Mouse (Mus musculus) Patski (cell line): ENCODE measurements around the gene D230025D16Rik. TPM values are rescaled to one million over a fixed set of nuclear protein-coding genes. Genes with fewer than 3 reads are reported as not detected.

Source experiments
- ATAC-seq: fragments of 100-300 bp; one replicate; pipeline ENCODE4 v1.8.0; 2021
- CTCF ChIA-PET: fragments of 350-600 bp; sonication (Branson Sonifier 250); formaldehyde crosslinking; loops from one replicate; lab custom pipeline; 2022; ENCODE audit warnings: inconsistent platforms; lab: Charles Lee
- POLR2A ChIA-PET: fragments of 350-600 bp; sonication (Branson Sonifier 250); formaldehyde crosslinking; loops from one replicate; lab custom pipeline; 2022; ENCODE audit warnings: antibody characterized with exemption, inconsistent platforms; lab: Charles Lee
- DNase-seq: peaks from one replicate; pipeline ENCODE4 v3.0.0-alpha.2; 2011; ENCODE audit warnings: low read depth, low spot score
- H3K27me3 ChIP-seq: fragments of 371-371 bp; one replicate; pipeline ENCODE4 v1.5.1; 2021
- CTCF ChIP-seq: fragments of 100-300 bp; IDR thresholded peaks from one replicate; pipeline ENCODE4 v1.5.1; 2021
- in situ Hi-C: fragments of 300-500 bp; cut with MboI; formaldehyde crosslinking; loops from 3 replicates; pipeline ENCODE4 v1.11.1; 2018; ENCODE audit warnings: low pct_unique_long_range_greater_than_20kb, mixed read lengths
- polyA plus RNA-seq: library from polyadenylated mRNA; unstranded; gene quantifications from one replicate; pipeline ENCODE4 v1.2.3, GENCODE M21; 2021

The D230025D16Rik gene
- polyA plus RNA-seq, 1 experiment from 2014 or later, result 23.1 TPM

- DNase-seq (no peak), ATAC-seq (no peak)
- CTCF ChIA-PET, result no interaction called here
- in situ Hi-C loops, result no loop called here
- H3K27me3 ChIP-seq, result no peaks in the 10 kb centered on the region
- POLR2A ChIA-PET, result no interaction called here
- no peak for TF ChIP-seq CTCF
Observed at GRCm38 (mm10) chr8:105266775-105267174, 41.8 kb downstream of the D230025D16Rik start.

- TF ChIP-seq CTCF, result no peak
- POLR2A ChIA-PET, result no interaction called here
- CTCF ChIA-PET, result no interaction called here
- ATAC-seq (no peak), DNase-seq (no peak)
- no peaks in the 10 kb centered on the region for H3K27me3 ChIP-seq
- in situ Hi-C loops, result no loop called here
Observed at GRCm38 (mm10) chr8:105268342-105269074, 43.6 kb downstream of the D230025D16Rik start.

GRCm38 (mm10) chr8:105269075-105269458 lies 44.1 kb downstream of the D230025D16Rik start:
- no peak for DNase-seq
- ChIA-PET CTCF (no interaction called here), POLR2A (no interaction called here)
- TF ChIP-seq CTCF, result no peak
- H3K27me3 ChIP-seq, result no peaks in the 10 kb centered on the region
- in situ Hi-C loops, result no loop called here
- no peak for ATAC-seq

DNA sequence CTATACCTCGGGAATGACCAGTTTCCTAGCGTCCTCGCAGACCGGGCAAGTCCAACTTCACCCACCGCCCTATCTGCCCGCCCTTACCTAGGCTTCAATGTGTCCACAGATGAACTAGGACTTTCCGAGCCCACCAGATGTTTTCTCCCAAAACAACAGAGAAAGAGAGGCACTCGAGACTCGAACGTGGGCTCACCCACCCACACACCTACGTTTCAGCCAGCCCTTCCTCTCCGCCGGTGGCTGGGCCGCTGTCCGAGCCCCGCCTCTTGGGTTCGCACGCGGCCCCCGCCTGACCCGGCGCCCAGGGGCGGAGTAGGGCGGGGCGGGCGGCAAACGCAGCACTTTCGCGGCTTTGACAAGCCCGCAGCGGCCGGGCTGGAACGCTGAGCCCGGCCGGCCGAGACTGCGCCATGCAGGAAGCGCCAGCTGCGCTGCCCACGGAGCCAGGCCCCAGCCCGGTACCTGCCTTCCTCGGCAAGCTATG lies 44.6 kb downstream of the D230025D16Rik start, which contains the start of gene Hsf4:
TSS of gene Hsf4 (plus strand) at position 341 of the 487 bp plus-strand sequence.
- TF ChIP-seq CTCF, result no peak
- H3K27me3 ChIP-seq, result no peaks in the 10 kb centered on the region
- POLR2A ChIA-PET, result no interaction called here
- CTCF ChIA-PET, result no interaction called here
- ATAC-seq (no peak), DNase-seq (no peak)
- in situ Hi-C loops, result no loop called here

- in situ Hi-C loops, result no loop called here
- no peak for TF ChIP-seq CTCF
- ChIA-PET POLR2A (no interaction called here), CTCF (no interaction called here)
- no peak for ATAC-seq
- no peak for DNase-seq
- H3K27me3 ChIP-seq, result no peaks in the 10 kb centered on the region
Observed at GRCm38 (mm10) chr8:105270101-105270915, 45.4 kb downstream of the D230025D16Rik start.

GRCm38 (mm10) chr8:105270916-105271186 lies 45.9 kb downstream of the D230025D16Rik start:
- no peak for TF ChIP-seq CTCF
- ChIA-PET POLR2A (no interaction called here), CTCF (no interaction called here)
- DNase-seq (no peak), ATAC-seq (no peak)
- H3K27me3 ChIP-seq, result no peaks in the 10 kb centered on the region
- in situ Hi-C loops, result no loop called here

GRCm38 (mm10) chr8:105275387-105275786 lies 50.4 kb downstream of the D230025D16Rik start:
- no peaks in the 10 kb centered on the region for H3K27me3 ChIP-seq
- in situ Hi-C loops, result no loop called here
- ATAC-seq (no peak), DNase-seq (no peak)
- POLR2A ChIA-PET, result no interaction called here
- CTCF ChIA-PET, result interaction anchor here (1.9 to 2.3 kb wide), 2 partner anchors 11 to 15 kb away, joined by 6 to 8 read pairs; no protein-coding TSS in a partner anchor
- TF ChIP-seq CTCF, result no peak

DNA sequence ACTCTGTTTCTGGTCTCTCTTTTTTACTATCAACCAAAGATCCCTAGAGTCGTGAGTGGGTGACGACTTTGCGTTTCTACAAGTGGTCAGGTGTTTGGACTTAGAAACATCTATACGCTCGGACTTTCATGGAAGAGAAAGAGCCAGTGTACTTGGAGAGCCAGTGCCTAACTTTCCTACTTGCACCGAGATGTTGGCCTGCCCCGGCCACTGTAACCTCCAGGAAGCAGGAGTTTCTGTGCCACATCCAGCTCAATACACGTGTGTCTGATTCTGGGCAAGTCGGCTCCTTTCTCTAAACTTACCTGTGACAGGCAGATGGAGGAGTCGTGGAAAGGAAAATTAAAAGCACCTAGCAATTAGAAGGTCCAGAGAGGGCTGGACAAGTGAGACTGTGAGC lies 50.9 kb downstream of the D230025D16Rik start, which contains the start of gene Nol3:
TSS of gene Nol3 (plus strand) at position 301 of the 400 bp plus-strand sequence.
- no peak for DNase-seq
- no peaks in the 10 kb centered on the region for H3K27me3 ChIP-seq
- in situ Hi-C loops, result no loop called here
- no peak for ATAC-seq
- CTCF ChIA-PET, result interaction anchor here (1.9 kb wide), 1 partner anchor 14 kb away, joined by 6 read pairs; no protein-coding TSS in a partner anchor
- POLR2A ChIA-PET, result no interaction called here
- TF ChIP-seq CTCF, result no peak

GRCm38 (mm10) chr8:105276292-105277120 lies 51.6 kb downstream of the D230025D16Rik start:
- CTCF ChIA-PET, result interaction anchor here (1.0 to 1.9 kb wide), 2 partner anchors 12 to 14 kb away, joined by 5 to 6 read pairs; partner anchors contain the start of genes Fbxl8 and Tradd
- no peaks in the 10 kb centered on the region for H3K27me3 ChIP-seq
- DNase-seq, result no peak

DNA sequence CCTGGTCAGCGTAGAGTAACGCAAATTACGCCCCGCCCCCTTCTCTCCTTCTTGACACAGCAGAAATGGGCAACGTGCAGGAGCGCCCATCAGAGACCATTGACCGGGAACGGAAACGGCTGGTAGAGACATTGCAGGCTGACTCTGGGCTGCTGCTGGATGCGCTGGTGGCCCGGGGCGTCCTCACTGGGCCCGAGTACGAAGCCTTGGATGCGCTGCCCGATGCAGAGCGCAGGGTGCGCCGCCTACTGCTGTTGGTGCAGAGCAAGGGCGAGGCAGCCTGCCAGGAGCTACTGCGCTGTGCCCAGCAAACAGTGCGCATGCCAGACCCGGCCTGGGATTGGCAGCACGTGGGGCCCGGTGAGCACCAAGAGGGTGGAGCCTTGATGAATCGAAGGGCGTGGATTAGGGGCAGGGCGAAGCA lies 54.0 kb downstream of the D230025D16Rik start:
- no peaks in the 10 kb centered on the region for H3K27me3 ChIP-seq
- ATAC-seq, result no peak
- ChIA-PET POLR2A (no interaction called here), CTCF (no interaction called here)
- no peak for TF ChIP-seq CTCF
- in situ Hi-C loops, result no loop called here
- no peak for DNase-seq

More at GRCm38 (mm10) chr8:105276292-105277120, 51.6 kb downstream of the D230025D16Rik start:
- POLR2A ChIA-PET, result no interaction called here
- TF ChIP-seq CTCF, result no peak
- in situ Hi-C loops, result no loop called here
- no peak for ATAC-seq
